Mouse (Mus musculus): ENCODE measurements at regions not wholly inside any gene's neighbourhood (a gene's known extent, or its start where the extent isn't known, plus 50 kb on each side); places are given as distances from the start of the nearest gene placed in this dataset.

DNA sequence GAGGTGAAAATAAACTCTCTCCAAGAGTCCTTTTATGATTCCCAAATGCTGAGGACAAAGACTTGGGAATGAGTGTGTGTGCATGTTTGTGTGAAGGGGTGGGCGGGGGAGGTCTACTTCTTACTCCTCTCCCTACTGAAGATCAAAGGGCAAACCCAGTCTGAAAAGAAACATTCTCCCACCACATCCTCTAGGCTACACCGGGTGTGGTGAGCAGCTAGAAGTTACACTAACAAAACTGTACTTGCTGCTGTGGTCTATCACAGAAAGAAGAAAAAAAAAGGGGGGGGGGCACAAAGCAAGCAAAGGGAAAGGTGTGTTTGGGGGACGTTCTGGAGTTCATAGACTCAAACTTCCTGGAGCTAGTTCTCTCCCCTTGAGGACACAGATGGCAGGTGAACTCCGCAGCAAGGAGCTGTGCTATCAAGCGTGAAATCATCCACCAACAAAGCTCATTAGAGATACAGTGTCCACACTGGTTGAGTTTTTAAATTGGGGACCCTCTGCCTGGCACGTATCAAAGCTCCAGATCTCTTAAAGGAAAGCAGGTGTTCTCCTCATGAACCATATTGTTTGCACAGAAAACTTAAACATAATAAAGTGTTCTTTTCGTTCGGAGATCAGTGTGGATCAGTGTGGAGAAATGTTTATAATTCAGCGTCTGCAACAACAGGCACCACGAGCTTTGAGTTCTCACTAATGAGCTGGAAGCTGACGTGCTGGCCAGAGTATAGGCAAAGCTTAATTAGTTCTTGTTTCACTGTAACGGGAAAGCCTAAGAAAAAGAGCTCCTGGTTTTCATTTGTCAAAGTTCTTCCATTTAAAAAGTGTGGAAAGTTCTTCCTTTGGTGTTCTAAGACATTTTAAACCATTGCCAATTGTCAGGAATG is 280.7 kb upstream of the Htr2a start:
- no peak for DNase-seq (ENCODE audit: low read depth)

DNA sequence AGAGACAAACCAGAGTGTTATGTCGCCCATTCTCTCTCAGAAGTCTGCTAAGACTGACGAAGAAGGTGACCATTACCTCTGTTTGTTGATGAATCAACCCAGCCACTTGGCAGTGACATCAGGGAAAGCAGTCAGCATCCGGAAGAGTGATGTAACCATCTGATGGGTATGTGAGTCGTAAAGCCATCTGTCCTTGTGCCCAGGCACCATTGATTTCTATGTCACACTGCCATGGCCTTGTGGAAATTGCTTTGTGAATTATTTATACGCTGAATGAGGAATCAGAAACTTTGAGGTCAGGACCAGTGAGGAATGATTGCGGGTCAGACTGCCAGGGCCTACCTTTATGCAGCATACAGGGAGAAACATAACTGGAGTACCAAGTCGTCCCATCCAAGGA is 256.2 kb upstream of the Htr2a start:
- DNase-seq (ENCODE audit: low read depth), result no peak

DNA sequence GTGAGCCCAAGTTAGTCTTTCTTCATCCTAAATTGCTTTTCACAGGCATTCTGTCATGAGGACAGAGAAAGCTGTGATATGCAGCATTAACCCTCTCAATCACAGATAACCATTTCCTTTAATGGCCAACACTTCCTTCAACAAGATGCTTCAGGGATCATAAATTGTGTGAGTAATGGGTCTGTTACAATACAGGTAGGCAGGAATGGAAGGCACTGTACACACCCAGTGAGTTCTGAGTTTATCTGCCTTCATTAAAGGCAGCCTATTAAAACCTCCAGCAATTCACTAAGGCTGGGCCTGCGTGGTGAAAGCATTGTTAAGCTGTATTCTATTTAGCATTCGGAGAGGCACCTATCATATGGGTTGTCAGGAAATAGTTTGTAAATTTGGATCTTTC is 248.2 kb upstream of the Htr2a start:
- no peak for DNase-seq (ENCODE audit: low read depth)

DNA sequence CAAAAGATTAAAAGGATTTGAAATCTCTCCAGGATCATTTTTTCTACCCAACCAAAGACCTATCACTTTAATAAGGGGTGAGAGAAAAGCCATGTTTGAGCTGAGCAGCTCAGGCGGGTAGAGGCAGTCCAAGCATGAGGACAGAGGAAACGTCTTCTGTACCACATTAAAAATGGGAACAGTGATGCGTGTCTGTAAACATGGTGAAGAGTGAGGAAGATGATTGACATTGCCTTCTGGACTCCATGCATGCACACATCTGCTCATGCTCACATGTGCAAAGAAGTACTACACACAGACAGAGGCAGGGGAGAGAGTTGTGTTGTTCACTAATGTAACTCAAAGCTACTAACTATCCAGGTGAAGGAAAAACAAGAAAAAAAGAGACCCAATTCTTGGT is 243.4 kb upstream of the Htr2a start:
- DNase-seq (ENCODE audit: low read depth), result no peak

DNA sequence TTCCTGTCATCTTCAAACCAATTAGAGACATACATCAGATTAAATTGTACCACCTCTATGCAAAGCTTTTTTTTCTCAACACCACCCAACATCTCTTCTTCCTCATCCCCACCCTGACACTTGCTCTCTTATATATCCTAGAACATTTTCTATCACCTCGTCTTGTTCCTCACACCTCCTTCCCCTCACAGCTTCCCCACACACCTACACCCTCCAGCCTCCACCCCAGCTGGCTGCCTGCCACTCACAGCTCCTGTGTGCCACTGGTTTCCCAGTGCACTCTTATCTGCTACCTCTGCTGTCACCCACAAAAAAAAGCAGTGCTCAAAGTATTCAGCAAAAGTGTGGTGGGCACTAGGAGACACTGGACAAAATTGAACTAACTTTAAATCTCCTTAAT is 231.2 kb upstream of the Htr2a start:
- no peak for DNase-seq (ENCODE audit: low read depth)

DNA sequence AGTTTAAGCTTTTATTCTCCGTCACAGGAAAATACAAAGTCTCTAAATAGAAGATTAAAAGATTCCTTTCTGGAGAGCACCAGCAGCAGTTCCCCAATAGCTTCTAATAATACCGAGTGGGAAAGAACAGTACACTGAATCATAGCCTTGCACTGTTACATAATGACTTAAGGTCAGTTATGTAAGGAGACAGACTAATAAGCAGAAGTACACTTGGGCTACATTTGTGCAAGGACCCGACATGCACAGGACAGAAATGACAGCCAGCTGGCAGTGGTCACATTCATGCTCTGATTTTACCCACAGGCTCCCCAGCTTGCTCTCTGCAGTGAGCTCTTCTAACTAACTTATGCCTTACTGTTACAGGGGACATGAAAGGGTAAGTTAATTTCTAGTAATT is 212.4 kb upstream of the Htr2a start:
- DNase-seq (ENCODE audit: low read depth), result peak; percentile 1

DNA sequence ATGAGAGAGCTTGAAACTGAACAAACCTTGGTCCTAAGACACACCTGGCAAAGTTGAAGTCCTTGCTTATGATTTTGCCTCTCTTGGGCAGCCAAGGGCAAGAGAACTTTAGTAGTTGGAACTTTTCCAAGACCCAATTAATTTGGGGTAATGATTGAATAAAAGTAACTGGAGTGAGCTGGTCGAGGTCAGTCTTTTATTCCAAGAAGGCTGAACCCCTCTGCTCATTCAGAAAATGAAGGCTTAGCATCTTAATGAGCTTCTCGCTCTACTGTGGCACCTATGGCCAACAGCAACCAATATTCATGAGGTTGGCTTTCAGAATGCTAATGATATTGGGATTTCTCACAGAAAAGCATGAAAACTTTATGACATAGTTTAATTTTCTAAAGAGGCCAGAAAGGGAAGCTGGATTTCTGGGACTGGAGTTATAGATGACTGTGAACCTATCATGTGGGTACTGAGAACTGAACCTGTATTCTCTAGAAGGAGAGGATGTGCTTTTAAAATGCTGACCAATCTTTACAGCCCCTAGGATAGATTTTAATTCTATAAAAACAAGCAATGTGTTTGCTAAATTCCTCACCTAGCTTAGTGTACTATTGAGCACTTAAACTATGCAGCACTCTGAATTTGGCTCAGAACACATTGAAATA is 176.5 kb upstream of the Htr2a start:
- no peak for DNase-seq (ENCODE audit: low read depth)

DNA sequence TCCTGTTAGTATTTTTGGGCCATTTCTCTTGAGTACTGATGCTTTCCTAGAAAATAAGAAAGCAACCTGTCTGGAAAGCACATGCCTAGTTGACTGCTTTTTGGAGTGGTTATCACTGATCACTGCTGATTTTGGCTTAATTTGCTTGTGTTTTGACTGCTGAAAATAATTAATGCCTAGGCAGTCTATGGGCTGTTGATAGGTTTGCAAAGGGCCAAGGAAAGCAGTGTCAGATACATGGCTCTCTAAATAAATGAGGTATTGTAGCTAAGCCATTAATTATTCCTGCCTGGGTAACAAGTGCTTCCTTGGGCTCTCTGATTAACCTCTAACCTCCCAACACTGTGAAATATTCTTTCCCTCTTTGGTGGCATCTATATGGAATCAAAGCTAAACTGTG is 145.1 kb upstream of the Htr2a start:
- DNase-seq (ENCODE audit: low read depth), result no peak

DNA sequence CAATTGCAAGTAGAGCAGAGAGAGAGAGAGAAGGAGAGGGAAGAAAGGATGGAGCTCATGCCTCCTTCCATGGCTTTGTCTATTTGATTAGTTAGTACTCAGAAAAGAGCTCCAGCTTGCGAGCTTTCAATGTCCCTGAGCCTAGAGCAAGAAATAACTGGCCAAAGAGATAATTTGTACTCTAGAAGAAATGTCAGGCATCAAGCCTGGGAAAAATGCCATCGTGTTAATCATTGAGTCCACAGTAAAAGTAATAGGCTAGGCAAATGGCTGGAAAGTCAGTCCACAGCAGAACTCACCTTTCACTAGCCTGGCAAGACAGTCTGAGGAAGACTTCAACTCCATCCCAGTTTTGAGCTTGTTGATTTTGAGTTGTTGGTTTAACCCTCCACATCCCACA is 129.1 kb upstream of the Htr2a start:
- no peak for DNase-seq (ENCODE audit: low read depth)

DNA sequence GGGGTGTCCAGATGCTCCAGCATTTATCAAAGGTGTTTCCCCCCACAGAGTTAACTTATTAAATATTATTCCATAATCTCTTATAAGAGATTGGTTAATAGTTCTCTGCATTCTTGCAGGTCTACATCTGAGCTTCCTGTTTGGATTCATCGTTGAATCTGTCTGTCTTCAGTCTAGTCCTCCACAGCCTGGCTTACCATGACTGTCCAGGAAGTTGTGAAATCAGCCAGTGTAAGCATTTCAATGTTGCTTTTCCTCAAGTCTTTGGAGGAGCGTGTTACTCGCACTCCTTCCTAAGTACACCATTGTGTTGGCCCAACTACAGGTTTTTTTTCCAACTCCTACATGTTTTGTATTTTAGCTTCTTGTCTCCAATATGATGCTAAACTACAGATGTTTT is 124.2 kb upstream of the Htr2a start:
- peak; percentile 51 for DNase-seq (ENCODE audit: low read depth)

DNA sequence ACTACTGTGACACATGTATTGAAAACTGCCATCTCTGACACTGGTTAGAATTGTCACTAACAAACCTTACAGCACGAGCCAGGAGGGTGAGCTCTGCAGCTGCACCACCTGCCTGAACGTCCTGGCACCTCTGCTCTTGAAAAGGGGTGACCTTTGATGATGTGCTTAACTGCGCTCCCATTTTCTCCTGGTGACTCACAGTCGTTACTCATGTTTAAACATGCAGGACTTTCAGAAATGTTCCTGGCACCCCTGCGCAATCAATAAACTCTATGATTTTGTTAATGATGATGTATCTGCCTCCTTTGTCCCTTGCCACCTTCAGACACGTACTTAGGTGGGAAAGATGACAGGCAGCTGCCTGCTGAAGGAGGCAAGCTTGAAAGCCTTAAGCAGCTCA is 121.1 kb upstream of the Htr2a start:
- DNase-seq (ENCODE audit: low read depth), result no peak

DNA sequence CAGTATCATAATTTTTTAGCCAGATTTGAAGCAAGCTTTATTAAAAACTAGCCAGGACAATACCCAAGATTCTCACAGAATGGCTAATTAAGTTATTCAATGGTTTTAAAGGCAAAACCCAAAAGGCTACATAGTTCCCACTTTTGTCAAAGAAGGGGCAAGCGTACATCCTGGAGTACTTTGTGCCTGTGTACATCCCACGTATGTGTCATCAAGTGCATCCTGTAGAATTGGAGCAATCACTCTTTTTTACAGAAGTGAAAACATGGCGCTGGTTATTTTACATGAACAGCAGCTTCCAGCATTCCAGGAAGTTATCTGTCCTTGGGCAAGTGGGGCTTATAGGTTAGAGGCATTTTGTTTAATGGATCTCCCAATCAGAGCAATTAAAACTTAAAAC is 119.0 kb upstream of the Htr2a start:
- no peak for DNase-seq (ENCODE audit: low read depth)

DNA sequence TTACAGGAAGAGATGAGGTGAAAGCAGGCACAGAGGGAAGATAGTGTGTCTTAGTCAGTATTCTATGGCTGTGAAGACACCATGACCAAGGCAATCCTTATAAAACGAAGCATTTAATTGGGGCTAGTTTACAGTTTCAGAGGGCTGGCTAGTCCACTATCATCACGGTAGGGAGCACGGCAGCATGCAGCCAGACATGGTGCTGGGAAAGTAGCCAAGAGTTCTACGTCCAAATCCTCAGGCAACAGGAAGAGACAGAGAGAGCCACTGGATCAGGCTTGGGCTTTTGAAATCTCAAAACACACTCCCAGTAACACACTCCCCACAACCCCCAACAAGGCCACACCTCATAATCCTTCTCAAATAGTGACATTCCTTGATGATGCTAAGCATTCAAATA is 113.4 kb upstream of the Htr2a start:
- no peak for DNase-seq (ENCODE audit: low read depth)

DNA sequence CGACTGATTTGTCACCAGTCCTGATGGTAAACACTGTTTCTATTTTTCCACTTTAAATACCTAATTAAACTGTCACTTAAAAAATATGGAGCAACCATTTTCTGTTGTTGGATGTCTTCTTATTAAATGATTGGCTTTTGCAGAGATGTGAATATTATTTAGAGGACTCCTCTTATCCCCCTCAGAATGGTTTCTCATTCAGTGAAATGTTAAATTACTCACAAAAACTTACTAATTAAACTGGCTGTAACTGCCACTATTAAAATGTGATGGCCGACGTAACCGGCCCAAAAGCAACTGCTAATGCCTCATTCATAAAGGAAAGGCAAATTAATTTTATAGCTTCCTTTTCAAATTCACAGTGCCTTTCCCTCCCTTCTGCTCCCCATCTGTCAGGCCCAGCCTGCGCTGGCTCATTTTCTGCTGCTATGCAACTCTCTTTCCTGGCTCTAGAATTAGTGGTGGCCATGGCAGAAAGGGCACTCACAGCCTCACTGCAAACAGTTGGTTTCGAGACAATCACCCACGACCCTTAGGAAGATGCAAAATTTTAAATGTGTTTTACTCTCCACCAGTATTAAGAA is 111.2 kb upstream of the Htr2a start:
- no peak for DNase-seq (ENCODE audit: low read depth)

DNA sequence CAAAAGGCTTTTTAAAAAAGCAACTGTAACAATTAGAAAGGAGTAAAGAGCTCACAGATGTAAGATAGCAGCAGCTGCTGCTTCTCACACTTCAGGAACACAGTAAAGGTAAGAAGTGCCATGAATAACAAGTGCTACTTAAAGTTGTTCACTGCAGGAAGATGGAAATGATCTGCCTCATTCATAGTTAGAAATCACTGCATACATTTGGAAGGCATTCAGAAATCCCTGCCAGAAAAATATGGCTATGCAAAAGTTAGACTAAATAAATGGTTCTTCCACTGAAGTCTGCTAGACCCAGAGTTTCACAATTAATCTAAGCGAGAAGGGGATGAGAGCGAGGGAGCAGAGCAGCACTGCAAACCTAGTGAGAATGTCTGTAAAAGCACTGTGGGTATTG is 102.5 kb upstream of the Htr2a start:
- no peak for DNase-seq (ENCODE audit: low read depth)

DNA sequence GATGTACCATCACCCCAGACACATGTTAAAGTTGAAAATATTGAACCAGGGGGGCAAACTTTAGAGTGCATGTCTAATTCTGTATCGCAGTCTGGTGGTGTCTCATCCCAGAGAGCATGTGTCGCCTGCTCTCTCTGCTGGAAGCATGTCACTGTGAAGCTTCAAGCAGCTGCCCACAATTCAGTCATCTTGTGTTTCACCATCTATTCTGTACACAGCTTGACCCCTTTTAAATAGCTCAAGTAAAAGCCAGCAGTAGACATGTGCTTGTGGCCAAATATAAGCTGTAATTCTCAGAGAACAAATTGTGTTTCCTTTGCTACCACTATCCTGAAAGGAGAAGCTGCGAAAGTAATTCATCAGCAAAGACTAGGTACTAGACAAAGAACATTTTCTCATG is 96.6 kb upstream of the Htr2a start:
- DNase-seq (ENCODE audit: low read depth), result no peak

DNA sequence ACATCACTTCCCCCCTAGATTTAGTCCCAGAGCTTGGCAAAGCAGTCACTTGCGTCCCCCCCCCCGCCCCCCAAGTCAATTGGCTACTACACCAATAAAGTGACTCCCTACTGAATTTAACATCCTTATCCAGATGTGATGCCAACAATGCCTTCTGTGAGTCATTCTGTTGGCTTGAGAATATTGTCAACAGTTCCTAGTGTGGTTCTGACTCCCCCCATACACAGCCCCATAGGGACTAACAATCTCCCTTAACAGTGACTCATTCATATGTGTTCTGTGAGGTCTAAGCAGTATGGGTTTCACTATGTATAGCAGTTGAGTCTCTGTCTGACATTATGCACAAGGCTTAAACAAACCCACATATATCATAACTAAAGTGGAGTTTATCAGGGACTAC is 89.5 kb upstream of the Htr2a start:
- no peak for DNase-seq (ENCODE audit: low read depth)

DNA sequence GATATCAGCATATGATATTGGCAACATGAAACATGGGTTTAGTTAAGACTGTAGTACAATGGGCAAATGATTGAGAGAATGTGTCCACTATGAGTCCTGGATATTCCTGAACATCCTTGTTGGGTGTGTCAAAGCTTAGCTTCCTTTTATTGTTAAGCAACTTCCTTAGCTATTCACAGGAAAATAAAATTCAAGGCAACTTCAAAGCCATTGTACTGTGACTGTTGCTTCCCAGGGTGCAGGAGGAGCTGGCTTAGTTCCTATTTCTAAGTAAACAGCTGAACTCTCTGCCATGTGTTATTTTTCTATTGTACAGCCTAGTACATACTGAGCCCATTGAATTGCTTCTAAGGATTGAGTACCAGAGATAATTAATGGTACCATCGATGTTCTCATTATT is 87.0 kb upstream of the Htr2a start:
- no peak for DNase-seq (ENCODE audit: low read depth)

DNA sequence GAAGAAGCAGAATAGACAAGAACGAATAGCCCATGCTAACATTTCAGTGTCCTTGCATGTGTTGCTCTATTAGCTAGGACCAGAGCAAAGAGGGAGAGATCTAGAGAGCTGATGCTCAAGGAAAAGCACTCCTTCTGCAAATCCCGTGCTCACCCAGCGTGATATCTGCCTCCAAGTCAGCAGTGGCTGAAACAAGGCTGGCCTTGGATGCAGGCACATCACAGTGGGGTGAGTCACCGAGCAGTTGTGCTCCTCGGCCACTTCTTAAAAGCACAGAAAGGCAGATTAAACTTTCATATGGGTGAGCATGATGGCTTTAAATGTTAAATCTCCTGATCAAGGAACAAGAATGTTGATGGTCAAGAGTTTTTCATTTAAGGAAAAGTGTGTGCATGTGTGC is 82.3 kb upstream of the Htr2a start:
- no peak for DNase-seq (ENCODE audit: low read depth)
